Mouse (Mus musculus) kidney, adult 2 months (tissue): ENCODE data around the gene Kif5c.

ENCODE experiments used
- CTCF ChIP-seq: fragments of 200-500 bp; conservative IDR thresholded peaks from 2 replicates; pipeline ENCODE4 v1.5.1; 2011; ENCODE audit warnings: low read depth, mild to moderate bottlenecking, control low read depth, low read length, moderate library complexity, mixed read lengths; ENCODE audit not compliant: insufficient read depth, insufficient read length
- POLR2A ChIP-seq: fragments of 200-500 bp; IDR thresholded peaks from one replicate; pipeline ENCODE4 v1.6.1; 2011; ENCODE audit warnings: low read depth, low read length, control low read depth

- TF ChIP-seq CTCF = no peak
- no peak for TF ChIP-seq POLR2A
Observed at GRCm38 (mm10) chr2:49594886-49595285, 24.2 kb upstream of the Kif5c start.
